Mouse (Mus musculus): ENCODE data around the gene Vmn1r189. TPM values are rescaled to one million over a fixed set of nuclear protein-coding genes. Genes with fewer than 3 reads are reported as not detected.
"Not testable (repeated sequence)": the region's sequence is repeated elsewhere in the genome, so short reads cannot be mapped to it uniquely, and the experiment has no call there.

The Vmn1r189 gene
- not detected for total RNA-seq (2022)

GRCm38 (mm10) chr13:22105724-22106123, at the start of gene Vmn1r189:
TSS of gene Vmn1r189 (minus strand) at chr13:22105824.
- not testable (repeated sequence) for DNase-seq (ENCODE audit: low spot score in 2 of 2)

- DNase-seq (ENCODE audit: low spot score in 2 of 2): not testable (repeated sequence)
Measured at GRCm38 (mm10) chr13:22136495-22137293, 31.1 kb upstream of the Vmn1r189 start.

GRCm38 (mm10) chr13:22084140-22084539, 21.5 kb downstream of the Vmn1r189 start, which contains the start of gene Vmn1r188:
TSS of gene Vmn1r188 (plus strand) at chr13:22084440.
- not testable (repeated sequence) for DNase-seq (ENCODE audit: low spot score in 2 of 2)

- no peak for DNase-seq (ENCODE audit: low spot score in 2 of 2)
Measured at GRCm38 (mm10) chr13:22063468-22063867, 42.2 kb downstream of the Vmn1r189 start.

- no peak for DNase-seq (ENCODE audit: low spot score in 2 of 2)
Measured at GRCm38 (mm10) chr13:22061422-22061821, 44.2 kb downstream of the Vmn1r189 start.

GRCm38 (mm10) chr13:22053754-22054153, 51.9 kb downstream of the Vmn1r189 start:
- DNase-seq (ENCODE audit: low spot score in 2 of 2): no peak

- no peak for DNase-seq (ENCODE audit: low spot score in 2 of 2)
Measured at GRCm38 (mm10) chr13:22051523-22051859, 54.1 kb downstream of the Vmn1r189 start.

- DNase-seq (ENCODE audit: low spot score in 2 of 2): peak; percentile 84 to 94
Measured at GRCm38 (mm10) chr13:22050591-22051522, 54.8 kb downstream of the Vmn1r189 start.

Small RNA genes lying within 50 kb of the gene (microRNA-seq; reads per million reads assigned to microRNA genes)
- 0 reads per million in 2 experiments for gene Gm26300

Other genes starting within 250 kb of the Vmn1r189 start
- gene Zfp184, start 160.7 kb downstream of the Vmn1r189 start, total RNA-seq (2022): 1 to 10 TPM; 2.4 to 4.1 (median 3.3) TPM
- not detected for gene Pom121l2, start 124.6 kb downstream of the Vmn1r189 start, total RNA-seq (2022)
- 1 to 10 TPM in 3 of 4 experiments, under 1 TPM in 1; 0.33 to 1.3 (median 1.0) TPM for gene Prss16, start 96.1 kb downstream of the Vmn1r189 start, total RNA-seq (2022)
- gene Hist1h2ah, start 70.3 kb downstream of the Vmn1r189 start, total RNA-seq (2022): 10 to 100 TPM in 3 of 4 experiments, not detected in 1; 15.3 to 27.1 (median 22.8) TPM
- gene Hist1h2bk, start 70.0 kb downstream of the Vmn1r189 start, total RNA-seq (2022): 10 to 100 TPM in 3 of 4 experiments, 1 to 10 TPM in 1; 3.0 to 13.9 (median 10.7) TPM
- gene Hist1h4i, start 64.5 kb downstream of the Vmn1r189 start, total RNA-seq (2022): 10 to 100 TPM; 62.0 to 71.0 (median 68.4) TPM
- gene Hist1h2ag, start 62.9 kb downstream of the Vmn1r189 start, total RNA-seq (2022): 10 to 100 TPM in 3 of 4 experiments, 1 to 10 TPM in 1; 9.0 to 26.2 (median 21.0) TPM
- gene Hist1h2bj, start 62.6 kb downstream of the Vmn1r189 start, total RNA-seq (2022): 10 to 100 TPM in 2 of 4 experiments, 1 to 10 TPM in 2; 7.2 to 11.6 (median 10.4) TPM
- gene Vmn1r188, start 21.4 kb downstream of the Vmn1r189 start, total RNA-seq (2022): not detected
- not detected for gene Vmn1r191, start 78.1 kb upstream of the Vmn1r189 start, total RNA-seq (2022)
- not detected for gene Vmn1r192, start 85.3 kb upstream of the Vmn1r189 start, total RNA-seq (2022)
- gene Vmn1r193, start 117.3 kb upstream of the Vmn1r189 start, total RNA-seq (2022): not detected
- not detected for gene Vmn1r194, start 138.4 kb upstream of the Vmn1r189 start, total RNA-seq (2022)
- not detected for gene Vmn1r195, start 164.7 kb upstream of the Vmn1r189 start, total RNA-seq (2022)
- not detected for gene Vmn1r196, start 184.1 kb upstream of the Vmn1r189 start, total RNA-seq (2022)
- gene Vmn1r197, start 218.8 kb upstream of the Vmn1r189 start, total RNA-seq (2022): under 1 TPM in 1 of 4 experiments, not detected in 3; 0.07 TPM
- not detected for gene Vmn1r198, start 244.5 kb upstream of the Vmn1r189 start, total RNA-seq (2022)

Data from left cerebral cortex, adult 8-10 months (tissue).